Mouse (Mus musculus): ENCODE data around the gene Kcnj6.

- TF ChIP-seq CTCF (IDR thresholded peaks at IDR 0.05; ENCODE audit: control insufficient read depth, insufficient read depth, insufficient replicate concordance, low read depth, low read length) (no peak), POLR2A (IDR thresholded peaks at IDR 0.05; ENCODE audit: control insufficient read depth, low read depth, low read length) (no peak)
These were observed 278.0 kb downstream of the Kcnj6 start for GRCm38 (mm10) chr16:94719488-94719887.
